Mouse (Mus musculus) intestine, postnatal 0 days (tissue): ENCODE results near the gene Trio. TPM values are rescaled to one million over a fixed set of nuclear protein-coding genes. Genes with fewer than 3 reads are reported as not detected.

Experiments
- ATAC-seq: fragments of 200-750 bp; cut with Nextera tagmentation; 2 replicates; pipeline ENCODE4 v1.8.0; 2017; ENCODE audit warnings: mild to moderate bottlenecking, moderate TSS enrichment, moderate library complexity
- H3K27ac ChIP-seq: fragments of 300-500 bp; sonication (generic); 2 replicates; pipeline ENCODE4 v1.5.1; 2014; ENCODE audit warnings: mild to moderate bottlenecking, low read depth, low read length, moderate library complexity
- H3K27me3 ChIP-seq: fragments of 300-500 bp; sonication (generic); replicated peaks from 2 replicates; pipeline ENCODE4 v1.6.1; 2014; ENCODE audit warnings: low read length, mixed read lengths; ENCODE audit not compliant: control insufficient read depth, insufficient read depth
- H3K36me3 ChIP-seq: fragments of 300-500 bp; sonication (generic); 2 replicates; pipeline ENCODE4 v1.6.1; 2014; ENCODE audit warnings: mild to moderate bottlenecking, moderate library complexity; ENCODE audit not compliant: control insufficient read depth, insufficient read depth
- H3K4me1 ChIP-seq: fragments of 300-500 bp; sonication (generic); replicated peaks from 2 replicates; pipeline ENCODE4 v1.6.1; 2014; ENCODE audit warnings: antibody characterized with exemption, low read length, mixed read lengths; ENCODE audit not compliant: control insufficient read depth, insufficient read depth
- H3K4me2 ChIP-seq: fragments of 300-500 bp; sonication (generic); replicated peaks from 2 replicates; pipeline ENCODE4 v1.6.1; 2014; ENCODE audit warnings: low read depth, mild to moderate bottlenecking, moderate library complexity
- H3K4me3 ChIP-seq: fragments of 300-500 bp; sonication (generic); 2 replicates; pipeline ENCODE4 v1.5.1; 2014; ENCODE audit warnings: low read depth, low read length
- H3K9ac ChIP-seq: fragments of 300-500 bp; sonication (generic); 2 replicates; pipeline ENCODE4 v1.6.1; 2014; ENCODE audit warnings: mild to moderate bottlenecking, low read depth, low read length
- H3K9me3 ChIP-seq: fragments of 300-500 bp; sonication (generic); 2 replicates; pipeline ENCODE4 v1.6.1; 2016; ENCODE audit warnings: mixed run types; ENCODE audit not compliant: control insufficient read depth
- CTCF ChIP-seq: sonication (generic); IDR thresholded peaks from 2 replicates; pipeline ENCODE4 v1.5.1; 2016; ENCODE audit warnings: low read depth, mild to moderate bottlenecking, control low read depth, antibody characterized with exemption, moderate library complexity
- WGBS: fragments of 180-500 bp; shearing (Covaris S2); extraction: QIAGEN DNeasy Blood & Tissue Kit; methylation state at CpG from one replicate; pipeline ENCODE4 v1.1.7; 2014; 5-methylcytosine and 5-hydroxymethylcytosine counted together
- polyA plus RNA-seq: library from polyadenylated mRNA; unstranded; fragments of >200 nt; fragmentation: Nextera tagmentation; extraction: Ambion mirVana; gene quantifications from 2 replicates; pipeline ENCODE4 v1.2.1, GENCODE M21; 2015

Gene Trio
- polyA plus RNA-seq, 1 experiment from 2014 or later: 10.0 TPM

- 66% methylated on average over 3 of the region's 3 CpGs for WGBS
- TF ChIP-seq CTCF: no peak
- H3K9me3 ChIP-seq: no peaks in the 10 kb centered on the region
- H3K27me3 ChIP-seq: no peaks in the 10 kb centered on the region
- no peak for ATAC-seq
- no peaks in the 10 kb centered on the region for H3K36me3 ChIP-seq
- H3K4me1 ChIP-seq: no peaks in the 10 kb centered on the region
- no peak overlapping the region for H3K27ac ChIP-seq
- no peak overlapping the region for H3K4me3 ChIP-seq
- H3K4me2 ChIP-seq: no peak overlapping the region
- no peak overlapping the region for H3K9ac ChIP-seq
Observed at GRCm38 (mm10) chr15:27708499-27708898, 317.1 kb downstream of the Trio start.

DNA sequence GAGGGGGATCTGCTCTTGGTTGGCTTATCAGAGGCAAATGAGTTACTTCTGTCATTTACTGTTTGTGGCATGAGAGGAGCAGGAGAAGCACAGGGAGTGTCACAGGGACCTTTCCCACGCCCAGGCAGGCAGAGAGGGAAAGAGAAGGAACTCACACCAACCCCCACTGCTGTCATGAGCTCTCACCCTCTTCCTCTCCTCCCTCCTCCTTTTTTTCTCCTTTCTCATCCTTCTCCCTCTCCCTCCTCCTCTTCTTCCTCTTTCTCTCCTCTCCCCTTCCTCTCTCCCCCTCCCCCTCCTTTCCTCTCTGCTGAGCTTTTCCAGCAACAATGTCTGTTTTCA lies 322.7 kb downstream of the Trio start:
- Histone ChIP-seq H3K4me3 (no peak overlapping the region), H3K9ac (no peak overlapping the region), H3K4me1 (peaks cover 5% of the 10 kb centered on the region; the same call in 1 of the 2 replicates), H3K9me3 (no peaks in the 10 kb centered on the region), H3K27me3 (no peaks in the 10 kb centered on the region), H3K36me3 (no peaks in the 10 kb centered on the region), H3K27ac (no peak overlapping the region), H3K4me2 (no peak overlapping the region)
- no peak for ATAC-seq
- 11% methylated on average over 1 of the region's 1 CpGs for WGBS
- no peak for TF ChIP-seq CTCF

DNA sequence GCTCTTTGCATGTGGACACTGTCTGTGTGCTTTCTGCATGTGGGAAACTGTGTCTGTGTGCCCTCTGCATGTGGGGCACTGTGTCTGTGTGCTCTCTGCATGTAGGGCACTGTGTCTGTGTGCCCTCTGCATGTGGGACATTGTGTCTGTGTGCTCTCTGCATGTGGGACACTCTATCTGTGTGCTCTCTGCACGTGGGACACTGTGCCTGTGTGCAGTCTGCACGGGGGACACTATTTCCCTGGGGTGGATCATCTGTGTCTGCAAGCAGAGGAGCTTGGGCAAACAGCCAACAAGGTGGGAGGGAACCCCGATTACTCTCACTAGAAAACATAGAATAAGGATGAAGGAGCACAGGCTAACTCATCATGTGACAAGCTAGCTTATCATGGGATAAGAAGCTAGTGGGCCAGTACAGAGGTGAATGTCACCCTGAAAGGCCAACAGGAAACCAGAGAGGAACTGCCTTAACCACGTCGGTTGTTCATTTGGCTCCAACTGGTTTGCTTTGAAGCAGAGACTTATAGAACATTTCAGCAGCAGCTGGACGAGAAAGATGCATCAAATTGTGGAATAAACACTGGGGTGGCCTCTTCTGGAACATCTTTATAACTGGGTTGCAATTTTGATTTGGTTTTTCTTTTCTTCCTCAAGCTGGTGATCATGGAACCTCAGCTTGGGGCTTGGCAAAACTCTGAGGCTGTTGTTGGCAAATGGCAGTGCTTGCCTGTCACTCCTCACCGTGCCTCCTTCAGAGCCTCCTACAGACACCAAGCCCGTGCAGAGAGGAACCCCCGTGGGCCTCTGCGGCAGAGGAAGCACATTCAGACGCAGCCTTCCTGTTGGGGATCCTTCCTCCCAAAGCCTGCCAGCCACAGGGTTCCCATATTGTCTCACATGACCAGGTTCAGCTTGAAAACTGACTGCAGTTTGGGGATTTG lies 323.3 kb downstream of the Trio start:
- 33% methylated on average over 11 of the region's 11 CpGs for WGBS
- no peak for ATAC-seq

DNA sequence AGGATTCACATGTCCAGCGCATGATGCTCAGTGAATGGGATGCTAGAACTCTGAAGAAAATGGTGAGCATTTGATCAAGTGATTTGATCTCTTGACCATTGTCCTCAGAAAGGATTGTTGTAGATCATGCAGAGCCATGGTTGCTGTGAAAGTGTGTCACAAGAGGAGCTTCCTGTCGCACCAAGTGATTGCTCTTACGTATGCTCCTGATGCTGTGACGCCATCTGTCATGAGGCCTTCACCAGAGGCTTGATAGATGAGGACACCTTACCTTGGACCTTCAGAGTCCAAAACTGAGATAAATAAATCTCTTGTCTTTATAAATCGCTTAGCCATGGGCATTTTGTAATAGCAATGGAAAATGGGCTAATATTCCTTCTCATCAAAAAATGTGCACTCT lies 328.0 kb downstream of the Trio start:
- H3K9ac ChIP-seq: no peak overlapping the region
- no peaks in the 10 kb centered on the region for H3K36me3 ChIP-seq
- no peak overlapping the region for H3K27ac ChIP-seq
- no peaks in the 10 kb centered on the region for H3K27me3 ChIP-seq
- ATAC-seq: no peak
- no peaks in the 10 kb centered on the region for H3K9me3 ChIP-seq
- no peak overlapping the region for H3K4me2 ChIP-seq
- no peak for TF ChIP-seq CTCF
- no peak overlapping the region for H3K4me3 ChIP-seq
- 0 out of 2 replicates have a peak, but pooled peaks cover 1% of the 10 kb centered on the region for H3K4me1 ChIP-seq
- WGBS: 87% methylated on average over 5 of the region's 5 CpGs

More for the DNA sequence above, 323.3 kb downstream of the Trio start:
- no peak overlapping the region for H3K4me3 ChIP-seq
- H3K9me3 ChIP-seq: no peaks in the 10 kb centered on the region
- H3K4me2 ChIP-seq: no peak overlapping the region
- no peak for TF ChIP-seq CTCF
- peaks cover 5% of the 10 kb centered on the region; the same call in 1 of the 2 replicates for H3K4me1 ChIP-seq
- no peaks in the 10 kb centered on the region for H3K36me3 ChIP-seq
- H3K27me3 ChIP-seq: no peaks in the 10 kb centered on the region
- H3K9ac ChIP-seq: no peak overlapping the region
- no peak overlapping the region for H3K27ac ChIP-seq

DNA sequence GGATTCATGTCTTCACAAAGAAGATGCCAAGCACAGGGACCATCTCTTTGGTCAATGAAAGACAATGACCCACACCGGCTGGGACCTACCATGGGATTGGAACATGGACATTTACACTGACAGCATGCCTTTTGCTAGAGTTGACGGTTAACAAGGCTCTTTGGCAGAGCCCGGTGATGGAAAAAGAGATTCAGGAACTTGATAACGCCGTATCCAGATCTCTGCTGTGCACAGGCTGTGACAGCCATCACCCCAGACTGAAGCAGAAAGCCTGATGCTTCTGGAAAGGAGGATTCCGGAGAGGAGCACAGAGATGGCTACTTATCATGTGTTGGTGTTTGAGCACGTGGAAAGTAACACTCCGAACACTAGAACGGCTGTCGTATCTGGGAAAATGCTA lies 332.4 kb downstream of the Trio start:
- no peak for TF ChIP-seq CTCF
- H3K27me3 ChIP-seq: no peaks in the 10 kb centered on the region
- WGBS: 87% methylated on average over 10 of the region's 10 CpGs
- H3K4me2 ChIP-seq: no peak overlapping the region
- H3K9me3 ChIP-seq: no peaks in the 10 kb centered on the region
- no peaks in the 10 kb centered on the region for H3K36me3 ChIP-seq
- H3K27ac ChIP-seq: no peak overlapping the region
- H3K9ac ChIP-seq: no peak overlapping the region
- H3K4me1 ChIP-seq: no peaks in the 10 kb centered on the region
- ATAC-seq: no peak
- H3K4me3 ChIP-seq: no peak overlapping the region

GRCm38 (mm10) chr15:27692161-27692560 lies 333.5 kb downstream of the Trio start:
- no peak for ATAC-seq
- no peak overlapping the region for H3K9ac ChIP-seq

More at GRCm38 (mm10) chr15:27692161-27692560, 333.5 kb downstream of the Trio start:
- H3K4me1 ChIP-seq: no peaks in the 10 kb centered on the region
- TF ChIP-seq CTCF: no peak
- H3K4me2 ChIP-seq: no peak overlapping the region
- WGBS: 87% methylated on average over 7 of the region's 7 CpGs
- no peaks in the 10 kb centered on the region for H3K36me3 ChIP-seq
- no peaks in the 10 kb centered on the region for H3K27me3 ChIP-seq
- no peaks in the 10 kb centered on the region for H3K9me3 ChIP-seq
- no peak overlapping the region for H3K4me3 ChIP-seq
- H3K27ac ChIP-seq: no peak overlapping the region
